Mouse (Mus musculus) lung, embryonic 16.5 days (tissue): ENCODE data around the gene Ino80b. TPM values are rescaled to one million over a fixed set of nuclear protein-coding genes. Genes with fewer than 3 reads are reported as not detected.
A peak's percentile ranks its signal among the peaks of the same experiment; 100 is the strongest.

Experiments used
- microRNA counts: library from miRNA; unstranded; fragments of <30 nt; microRNA quantifications from one replicate; lab custom pipeline; 2016
- microRNA-seq: library from miRNA; unstranded; fragments of <30 nt; microRNA quantifications from one replicate; pipeline ENCODE4, GENCODE M21; 2016
- polyA plus RNA-seq: library from polyadenylated mRNA; unstranded; fragments of >200 nt; fragmentation: Nextera tagmentation; extraction: Ambion mirVana; gene quantifications from 2 replicates; pipeline ENCODE4 v1.2.1, GENCODE M21; 2015

Gene Ino80b
- polyA plus RNA-seq, 1 experiment from 2014 or later, result 14.5 TPM

MicroRNAs encoded within 50 kb of the gene (microRNA counts, 519-probe panel; counts per million panel counts)
- microRNA mmu-miR-3470a+mmu-miR-3470b (lab: Ali Mortazavi, UCI), result 368 counts per million, percentile 2 among the panel's probes with 10 or more counts

Small RNA genes within 50 kb of the gene (microRNA-seq; reads per million reads assigned to microRNA genes)
- not detected for gene Mir3470a

Other genes with a start within 250 kb of the Ino80b start
- gene Sema4f, start 185.7 kb downstream of the Ino80b start, polyA plus RNA-seq, result 14.2 and 14.5 TPM in 2 replicates
- gene M1ap, start 178.5 kb downstream of the Ino80b start, polyA plus RNA-seq, result 2.2 and 2.4 TPM in 2 replicates
- 16.7 and 17.6 TPM in 2 replicates for gene Dok1, start 92.0 kb downstream of the Ino80b start, polyA plus RNA-seq
- gene Loxl3, start 91.3 kb downstream of the Ino80b start, polyA plus RNA-seq, result 25.5 and 26.0 TPM in 2 replicates
- 195 and 211 TPM in 2 replicates for gene Aup1, start 70.9 kb downstream of the Ino80b start, polyA plus RNA-seq
- 61.8 and 64.9 TPM in 2 replicates for gene Htra2, start 70.2 kb downstream of the Ino80b start, polyA plus RNA-seq
- 1.9 and 2.0 TPM in 2 replicates for gene Dqx1, start 67.6 kb downstream of the Ino80b start, polyA plus RNA-seq
- 0.52 and 0.79 TPM in 2 replicates for gene Tlx2, start 55.1 kb downstream of the Ino80b start, polyA plus RNA-seq
- 31.7 and 32.5 TPM in 2 replicates for gene Pcgf1, start 47.6 kb downstream of the Ino80b start, polyA plus RNA-seq
- gene Lbx2, start 39.1 kb downstream of the Ino80b start, polyA plus RNA-seq, result 0.59 and 0.89 TPM in 2 replicates
- 1.1 and 3.7 TPM in 2 replicates for gene Ccdc142, start 23.8 kb downstream of the Ino80b start, polyA plus RNA-seq
- 2.2 and 2.9 TPM in 2 replicates for gene Gm42688, start 23.8 kb downstream of the Ino80b start, polyA plus RNA-seq
- gene Mrpl53, start 16.4 kb downstream of the Ino80b start, polyA plus RNA-seq, result 137 and 138 TPM in 2 replicates
- 9.0 and 13.7 TPM in 2 replicates for gene Mogs, start 9.9 kb downstream of the Ino80b start, polyA plus RNA-seq
- gene Wbp1, start 3.9 kb downstream of the Ino80b start, polyA plus RNA-seq, result 109 and 111 TPM in 2 replicates
- 44.4 and 47.5 TPM in 2 replicates for gene Rtkn, start 10.0 kb upstream of the Ino80b start, polyA plus RNA-seq
- 7.2 and 7.6 TPM in 2 replicates for gene Wdr54, start 31.0 kb upstream of the Ino80b start, polyA plus RNA-seq
- gene 1700003E16Rik, start 31.0 kb upstream of the Ino80b start, polyA plus RNA-seq, result 11.9 and 15.3 TPM in 2 replicates
- 94.5 and 95.6 TPM in 2 replicates for gene Dctn1, start 40.5 kb upstream of the Ino80b start, polyA plus RNA-seq
- 2.1 and 3.1 TPM in 2 replicates for gene Slc4a5, start 94.4 kb upstream of the Ino80b start, polyA plus RNA-seq
- gene Mthfd2, start 200.5 kb upstream of the Ino80b start, polyA plus RNA-seq, result 26.0 and 27.4 TPM in 2 replicates
- 72.6 and 72.7 TPM in 2 replicates for gene Mob1a, start 200.6 kb upstream of the Ino80b start, polyA plus RNA-seq
- gene Bola3, start 223.7 kb upstream of the Ino80b start, polyA plus RNA-seq, result 132 and 133 TPM in 2 replicates